ENCODE assay signal across 10 mouse cellular contexts in genomic region chr4:47295547-47295946, GRCm38 (mm10). TPM values are rescaled to one million over a fixed set of nuclear protein-coding genes. Genes with fewer than 3 reads are reported as not detected.
DNase-seq lines count a peak whose midpoint lies in the region; ATAC-seq lines count a peak whose summit lies in the region.
"Had no signal": no experiment of that assay in that cellular context is flagged by ENCODE, and none has a peak within 500 bp of the region (broad histone marks: within the 10 kb centered on the region; RNA-seq: fewer than 3 reads in every experiment).

No protein-coding gene starts in this region.

- no peak overlapping the region for H3K4me2 ChIP-seq in heart, embryonic 14.5 days (ENCODE audit: low read length)

- H3K9me3 ChIP-seq in heart, embryonic 14.5 days (ENCODE audit: control insufficient read depth, low read length), result peaks cover 22% of the 10 kb centered on the region

- H3K4me1 ChIP-seq in heart, embryonic 14.5 days (ENCODE audit: control insufficient read depth in 2 of 2, insufficient read depth in 2 of 2, low read length in 2 of 2), result peaks cover 5 to 6% of the 10 kb centered on the region in 2 experiments; a peak in 2 of 4 replicates

- 33% methylated on average over 3 of the region's 3 CpGs for WGBS in heart, embryonic 14.5 days

- no peak overlapping the region for H3K4me3 ChIP-seq in heart, embryonic 14.5 days (ENCODE audit: control insufficient read depth in 1 of 2, insufficient read depth in 1 of 2, low read depth in 1 of 2, low read length in 2 of 2)

- peak; percentile 83 for DNase-seq in left cerebral cortex, postnatal 4 days
- no peak for DNase-seq in left cerebral cortex, adult 8-10 months (ENCODE audit: low spot score in 2 of 2)
- DNase-seq in cerebellum, adult 9-10 months, result peak; percentile 63
- DNase-seq in lung, postnatal 25 days (ENCODE audit: low spot score), result peak; percentile 50
- no peak for DNase-seq in layer of hippocampus, postnatal 36 days
- no peak for DNase-seq in B cell, adult 2 months
- no peak for DNase-seq in urinary bladder, postnatal 10 days (ENCODE audit: low spot score)
- DNase-seq: kidney, adult 18-20 months had no signal

- ATAC-seq in heart, embryonic 14.5 days (ENCODE audit: insufficient number of reproducible peaks, insufficient read depth, low FRiP score, low read depth), result 0 out of 2 replicates have a peak, but pooled peaks have one; percentile 37
- ATAC-seq: Patski had no signal

- H3K27me3 ChIP-seq in heart, embryonic 14.5 days (ENCODE audit: control insufficient read depth, insufficient read depth, low read length), result no peaks in the 10 kb centered on the region
- H3K27me3 ChIP-seq: Patski had no signal

- peak overlapping the region in 1 of 2 experiments; percentile 24; a peak in 1 of 4 replicates for H3K27ac ChIP-seq in heart, embryonic 14.5 days (replicated peaks in 1 of 2; ENCODE audit: control insufficient read depth in 1 of 2, insufficient read depth in 1 of 2, low read depth in 2 of 2, low read length in 2 of 2)

- H3K9ac ChIP-seq in heart, embryonic 14.5 days (ENCODE audit: low read length), result no peak overlapping the region

- H3K36me3 ChIP-seq in heart, embryonic 14.5 days (ENCODE audit: control insufficient read depth, insufficient read depth, low read length), result no peaks in the 10 kb centered on the region

- intact Hi-C loops in left cerebral cortex, postnatal 4 days (cut with DNase I), result no loop called here

RNA-seq across cellular contexts. Expression of gene Tgfbr1, which starts 57.5 kb away (rescaled TPM):
- total RNA-seq in left cerebral cortex, postnatal 4 days (2021), result 10 to 100 TPM; 51.4 to 60.1 TPM
- 10 to 100 TPM; 20.4 to 38.1 (median 27.9) TPM for total RNA-seq in left cerebral cortex, adult 8-10 months (2022)
- polyA plus RNA-seq in heart, embryonic 14.5 days (2014; fragmentation: Nextera tagmentation; extraction: Ambion mirVana), result 29.8 and 30.3 TPM in 2 replicates
- 10 to 100 TPM; 25.3 to 25.9 TPM for total RNA-seq in layer of hippocampus, postnatal 36 days (2021)

Comparison
In these comparisons a context has a peak if more than half of its experiments do, and no peak if none do; other contexts are left out.
1. DNase-seq: peak in left cerebral cortex, postnatal 4 days (single experiment), cerebellum, adult 9-10 months (single experiment) and lung, postnatal 25 days (single experiment); none in left cerebral cortex, adult 8-10 months (0 of 2), layer of hippocampus, postnatal 36 days (0 of 2), B cell, adult 2 months (0 of 2) and urinary bladder, postnatal 10 days (single experiment).